ENCODE assay signal across 16 mouse cellular contexts in genomic region chr11:97547957-97548706, GRCm38 (mm10). TPM values are rescaled to one million over a fixed set of nuclear protein-coding genes. Genes with fewer than 3 reads are reported as not detected.
DNase-seq lines count a peak whose midpoint lies in the region; ATAC-seq and TF ChIP-seq lines count a peak whose summit lies in the region.
"Had no signal": no experiment of that assay in that cellular context is flagged by ENCODE, and none has a peak within 500 bp of the region (broad histone marks: within the 10 kb centered on the region; RNA-seq: fewer than 3 reads in every experiment).

No protein-coding gene starts in this region.

- intact Hi-C loops in gastrocnemius, adult 2 months (cut with DNase I) = no loop called here

- peak; percentile 9; the same call in 1 of the 2 replicates for TF ChIP-seq CTCF in E14TG2a.4 (conservative IDR thresholded peaks at IDR 0.05; ENCODE audit: low read length)
- no peak for TF ChIP-seq CTCF in gastrocnemius, adult 2 months (IDR thresholded peaks at IDR 0.05)

- no peak for ATAC-seq in hindbrain, embryonic 13.5 days (ENCODE audit: low FRiP score)
- no peak for ATAC-seq in hindbrain, embryonic 16.5 days

- H3K9ac ChIP-seq in hindbrain, embryonic 13.5 days = no peak overlapping the region
- H3K9ac ChIP-seq in hindbrain, embryonic 16.5 days (ENCODE audit: low read depth, low read length) = no peak overlapping the region
- H3K9ac ChIP-seq: limb, embryonic 15.5 days; midbrain, embryonic 12.5 days had no signal

- DNase-seq in R1 (ENCODE audit: low read depth, low spot score) = peak; percentile 48
- DNase-seq in cerebellum, postnatal 25 days = peak; percentile 65 to 66
- no peak for DNase-seq in gastrocnemius, adult 2 months
- DNase-seq in gastrocnemius, postnatal 25 days = no peak
- DNase-seq: gastrocnemius, postnatal 10 days; heart, postnatal 14 days; lung, adult 18-20 months; lung, postnatal 36 days had no signal

- H3K4me3 ChIP-seq in hindbrain, embryonic 13.5 days = peak overlapping the region; percentile 51; the same call in 1 of the 2 replicates
- no peak overlapping the region for H3K4me3 ChIP-seq in hindbrain, embryonic 16.5 days (ENCODE audit: low read length)
- H3K4me3 ChIP-seq in E14TG2a.4 (replicated peaks; ENCODE audit: low read length) = no peak overlapping the region
- H3K4me3 ChIP-seq in gastrocnemius, adult 2 months = no peak overlapping the region

- no peak overlapping the region for H3K27ac ChIP-seq in hindbrain, embryonic 13.5 days
- no peak overlapping the region for H3K27ac ChIP-seq in hindbrain, embryonic 16.5 days (ENCODE audit: low read depth, low read length)
- no peak overlapping the region for H3K27ac ChIP-seq in gastrocnemius, adult 2 months
- H3K27ac ChIP-seq: heart, embryonic 10.5 days; limb, embryonic 15.5 days; midbrain, embryonic 12.5 days had no signal

- peaks cover 8% of the 10 kb centered on the region; the same call in 1 of the 2 replicates for H3K36me3 ChIP-seq in hindbrain, embryonic 13.5 days
- H3K36me3 ChIP-seq in hindbrain, embryonic 16.5 days (ENCODE audit: control insufficient read depth, insufficient read depth, low read length) = no peaks in the 10 kb centered on the region
- no peaks in the 10 kb centered on the region for H3K36me3 ChIP-seq in E14TG2a.4 (ENCODE audit: insufficient read depth, low read length)
- H3K36me3 ChIP-seq: heart, embryonic 10.5 days; limb, embryonic 15.5 days; midbrain, embryonic 12.5 days had no signal

- no peak overlapping the region for H3K4me2 ChIP-seq in hindbrain, embryonic 13.5 days
- no peak overlapping the region for H3K4me2 ChIP-seq in hindbrain, embryonic 16.5 days (ENCODE audit: low read length)

- peaks cover 84% of the 10 kb centered on the region for H3K27me3 ChIP-seq in hindbrain, embryonic 13.5 days
- H3K27me3 ChIP-seq in hindbrain, embryonic 16.5 days (replicated peaks; ENCODE audit: control insufficient read depth, insufficient read depth, low read length) = peaks cover 18% of the 10 kb centered on the region; the same call in 1 of the 2 replicates
- H3K27me3 ChIP-seq in E14TG2a.4 (ENCODE audit: insufficient read depth, low read length) = peaks cover 94% of the 10 kb centered on the region

- peaks cover 54% of the 10 kb centered on the region for H3K4me1 ChIP-seq in hindbrain, embryonic 13.5 days (replicated peaks)
- H3K4me1 ChIP-seq in hindbrain, embryonic 16.5 days (ENCODE audit: control insufficient read depth, insufficient read depth, low read depth, low read length) = peaks cover 35% of the 10 kb centered on the region
- H3K4me1 ChIP-seq in E14TG2a.4 (replicated peaks; ENCODE audit: low read depth, low read length) = peaks cover 58% of the 10 kb centered on the region

- H3K9me3 ChIP-seq in hindbrain, embryonic 13.5 days = no peaks in the 10 kb centered on the region
- no peaks in the 10 kb centered on the region for H3K9me3 ChIP-seq in hindbrain, embryonic 16.5 days (ENCODE audit: control insufficient read depth, low read length)
- no peaks in the 10 kb centered on the region for H3K9me3 ChIP-seq in E14TG2a.4 (ENCODE audit: low read length)
- H3K9me3 ChIP-seq: heart, embryonic 10.5 days; limb, embryonic 15.5 days; midbrain, embryonic 12.5 days had no signal

- 70% methylated on average over 12 of the region's 12 CpGs for WGBS in hindbrain, embryonic 13.5 days
- WGBS in hindbrain, embryonic 16.5 days = 74% methylated on average over 12 of the region's 12 CpGs

RNA-seq across cellular contexts. Expression of gene Srcin1, which starts 27.9 kb away (rescaled TPM):
- 6.0 and 7.0 TPM in 2 replicates for polyA plus RNA-seq in hindbrain, embryonic 13.5 days (2015; fragmentation: Nextera tagmentation; extraction: Ambion mirVana)
- polyA plus RNA-seq in hindbrain, embryonic 16.5 days (2015; fragmentation: Nextera tagmentation; extraction: Ambion mirVana) = 8.0 and 8.9 TPM in 2 replicates
- total RNA-seq in gastrocnemius, adult 2 months (2021) = 1 to 10 TPM in 1 of 2 experiments, under 1 TPM in 1; 0.61 to 1.2 TPM
- under 1 TPM; 0.43 to 0.49 TPM for total RNA-seq in gastrocnemius, postnatal 25 days (2021)

RNA-seq across cellular contexts. Expression of gene 4933428G20Rik, which starts 48.0 kb away (rescaled TPM):
- polyA plus RNA-seq in hindbrain, embryonic 13.5 days (2015; fragmentation: Nextera tagmentation; extraction: Ambion mirVana) = 0.96 and 1.2 TPM in 2 replicates
- polyA plus RNA-seq in hindbrain, embryonic 16.5 days (2015; fragmentation: Nextera tagmentation; extraction: Ambion mirVana) = 0.85 and 0.87 TPM in 2 replicates
- not detected for total RNA-seq in gastrocnemius, adult 2 months (2021)
- total RNA-seq in gastrocnemius, postnatal 25 days (2021) = not detected
- total RNA-seq: gastrocnemius, postnatal 10 days; heart, postnatal 14 days; left cerebral cortex, postnatal 10 days had no signal
- polyA plus RNA-seq: neural tube, embryonic 11.5 days had no signal

Comparison
In these comparisons a context has a peak if more than half of its experiments do, and no peak if none do; other contexts are left out.
1. DNase-seq: peak in R1 (single experiment) and cerebellum, postnatal 25 days (2 of 2); none in gastrocnemius, adult 2 months (single experiment) and gastrocnemius, postnatal 25 days (single experiment).